Mouse (Mus musculus): ENCODE results near the gene Smap2. TPM values are rescaled to one million over a fixed set of nuclear protein-coding genes. Genes with fewer than 3 reads are reported as not detected.

Gene Smap2
- polyA plus RNA-seq, 1 experiment from 2014 or later = 14.1 TPM

- WGBS = 90% methylated on average over 8 of the region's 8 CpGs
- TF ChIP-seq CTCF (IDR thresholded peaks at IDR 0.05; ENCODE audit: low read depth) = no peak
- Histone ChIP-seq H3K4me3 (replicated peaks; ENCODE audit: low read depth, low read length) (no peak overlapping the region), H3K4me1 (replicated peaks; ENCODE audit: insufficient read depth, low read length) (no peaks in the 10 kb centered on the region), H3K4me2 (ENCODE audit: low read length) (no peak overlapping the region), H3K27me3 (ENCODE audit: insufficient read depth, low read length) (no peaks in the 10 kb centered on the region), H3K9me3 (replicated peaks; ENCODE audit: low read length) (no peaks in the 10 kb centered on the region), H3K36me3 (ENCODE audit: insufficient read depth, low read length) (peaks cover 22% of the 10 kb centered on the region), H3K27ac (no peak overlapping the region), H3K9ac (ENCODE audit: low read depth, low read length) (no peak overlapping the region)
- ATAC-seq (replicated peaks; ENCODE audit: low FRiP score, low read depth) (no peak), DNase-seq (ENCODE audit: low spot score) (no peak)
Observed at GRCm38 (mm10) chr4:120971842-120972241, 45.2 kb downstream of the Smap2 start.

- Histone ChIP-seq H3K27me3 (ENCODE audit: insufficient read depth, low read length) (no peaks in the 10 kb centered on the region), H3K9ac (ENCODE audit: low read depth, low read length) (no peak overlapping the region), H3K27ac (no peak overlapping the region), H3K4me3 (replicated peaks; ENCODE audit: low read depth, low read length) (no peak overlapping the region), H3K9me3 (replicated peaks; ENCODE audit: low read length) (no peaks in the 10 kb centered on the region), H3K4me1 (replicated peaks; ENCODE audit: insufficient read depth, low read length) (no peaks in the 10 kb centered on the region), H3K36me3 (ENCODE audit: insufficient read depth, low read length) (peaks cover 13% of the 10 kb centered on the region), H3K4me2 (ENCODE audit: low read length) (no peak overlapping the region)
- WGBS = 77% methylated on average over 5 of the region's 5 CpGs
- DNase-seq (ENCODE audit: low spot score) (no peak), ATAC-seq (replicated peaks; ENCODE audit: low FRiP score, low read depth) (0 out of 2 replicates have a peak, but pooled peaks have one; percentile 46)
- peak; percentile 64 for TF ChIP-seq CTCF (IDR thresholded peaks at IDR 0.05; ENCODE audit: low read depth)
Observed at GRCm38 (mm10) chr4:120969382-120970146, 47.5 kb downstream of the Smap2 start.

GRCm38 (mm10) chr4:120968486-120968885 lies 48.6 kb downstream of the Smap2 start:
- Histone ChIP-seq H3K4me2 (ENCODE audit: low read length) (no peak overlapping the region), H3K9me3 (replicated peaks; ENCODE audit: low read length) (no peaks in the 10 kb centered on the region), H3K36me3 (ENCODE audit: insufficient read depth, low read length) (peaks cover 9% of the 10 kb centered on the region), H3K4me3 (replicated peaks; ENCODE audit: low read depth, low read length) (no peak overlapping the region), H3K27me3 (ENCODE audit: insufficient read depth, low read length) (no peaks in the 10 kb centered on the region), H3K27ac (no peak overlapping the region), H3K9ac (ENCODE audit: low read depth, low read length) (no peak overlapping the region), H3K4me1 (replicated peaks; ENCODE audit: insufficient read depth, low read length) (no peaks in the 10 kb centered on the region)
- no peak for TF ChIP-seq CTCF (IDR thresholded peaks at IDR 0.05; ENCODE audit: low read depth)
- DNase-seq (ENCODE audit: low spot score) = no peak
- WGBS = 81% methylated on average over 9 of the region's 9 CpGs
- no peak for ATAC-seq (replicated peaks; ENCODE audit: low FRiP score, low read depth)

GRCm38 (mm10) chr4:120955586-120955985 lies 61.5 kb downstream of the Smap2 start:
- Histone ChIP-seq H3K36me3 (ENCODE audit: insufficient read depth, low read length) (no peaks in the 10 kb centered on the region), H3K4me1 (replicated peaks; ENCODE audit: insufficient read depth, low read length) (no peaks in the 10 kb centered on the region), H3K9ac (ENCODE audit: low read depth, low read length) (no peak overlapping the region), H3K27me3 (ENCODE audit: insufficient read depth, low read length) (no peaks in the 10 kb centered on the region), H3K27ac (no peak overlapping the region), H3K4me3 (replicated peaks; ENCODE audit: low read depth, low read length) (no peak overlapping the region), H3K4me2 (ENCODE audit: low read length) (no peak overlapping the region), H3K9me3 (replicated peaks; ENCODE audit: low read length) (no peaks in the 10 kb centered on the region)
- DNase-seq (ENCODE audit: low spot score) (no peak), ATAC-seq (replicated peaks; ENCODE audit: low FRiP score, low read depth) (no peak)
- no peak for TF ChIP-seq CTCF (IDR thresholded peaks at IDR 0.05; ENCODE audit: low read depth)
- 88% methylated on average over 1 of the region's 1 CpGs for WGBS

GRCm38 (mm10) chr4:120953667-120954066 lies 63.4 kb downstream of the Smap2 start:
- H3K4me2 ChIP-seq (ENCODE audit: low read length) = no peak overlapping the region
- H3K9ac ChIP-seq (ENCODE audit: low read depth, low read length) = no peak overlapping the region
- DNase-seq (ENCODE audit: low spot score) = no peak
- H3K4me1 ChIP-seq (replicated peaks; ENCODE audit: insufficient read depth, low read length) = no peaks in the 10 kb centered on the region
- no peaks in the 10 kb centered on the region for H3K36me3 ChIP-seq (ENCODE audit: insufficient read depth, low read length)
- no peak for TF ChIP-seq CTCF (IDR thresholded peaks at IDR 0.05; ENCODE audit: low read depth)
- WGBS = 83% methylated on average over 1 of the region's 1 CpGs
- no peaks in the 10 kb centered on the region for H3K9me3 ChIP-seq (replicated peaks; ENCODE audit: low read length)
- H3K4me3 ChIP-seq (replicated peaks; ENCODE audit: low read depth, low read length) = no peak overlapping the region
- no peak overlapping the region for H3K27ac ChIP-seq
- ATAC-seq (replicated peaks; ENCODE audit: low FRiP score, low read depth) = no peak
- H3K27me3 ChIP-seq (ENCODE audit: insufficient read depth, low read length) = no peaks in the 10 kb centered on the region

- Histone ChIP-seq H3K4me3 (replicated peaks; ENCODE audit: low read depth, low read length) (no peak overlapping the region), H3K9ac (ENCODE audit: low read depth, low read length) (no peak overlapping the region), H3K9me3 (replicated peaks; ENCODE audit: low read length) (no peaks in the 10 kb centered on the region), H3K27me3 (ENCODE audit: insufficient read depth, low read length) (no peaks in the 10 kb centered on the region), H3K27ac (no peak overlapping the region), H3K36me3 (ENCODE audit: insufficient read depth, low read length) (no peaks in the 10 kb centered on the region), H3K4me2 (ENCODE audit: low read length) (no peak overlapping the region), H3K4me1 (replicated peaks; ENCODE audit: insufficient read depth, low read length) (no peaks in the 10 kb centered on the region)
- TF ChIP-seq CTCF (IDR thresholded peaks at IDR 0.05; ENCODE audit: low read depth) = no peak
- 79% methylated on average over 4 of the region's 4 CpGs for WGBS
- DNase-seq (ENCODE audit: low spot score) (no peak), ATAC-seq (replicated peaks; ENCODE audit: low FRiP score, low read depth) (no peak)
Observed at GRCm38 (mm10) chr4:120953038-120953437, 64.0 kb downstream of the Smap2 start.
